8 mouse cellular contexts compared by ENCODE assay signal in genomic region chr13:40729592-40730431, GRCm38 (mm10). TPM values are rescaled to one million over a fixed set of nuclear protein-coding genes. Genes with fewer than 3 reads are reported as not detected.
A peak's percentile ranks its signal among the peaks of the same experiment; 100 is the strongest.
DNase-seq lines count a peak whose midpoint lies in the region; ATAC-seq lines count a peak whose summit lies in the region.

No protein-coding gene starts in this region.

- WGBS in kidney, embryonic 14.5 days, result under 1% methylated on average over 52 of the region's 52 CpGs
- WGBS in hindbrain, embryonic 10.5 days, result under 1% methylated on average over 52 of the region's 52 CpGs
- under 1% methylated on average over 52 of the region's 52 CpGs for WGBS in midbrain, embryonic 15.5 days

- H3K4me1 ChIP-seq in kidney, embryonic 14.5 days (ENCODE audit: control insufficient read depth, insufficient read depth, low read length), result no peaks in the 10 kb centered on the region
- peaks cover 48% of the 10 kb centered on the region for H3K4me1 ChIP-seq in hindbrain, embryonic 10.5 days (replicated peaks)
- H3K4me1 ChIP-seq in midbrain, embryonic 15.5 days, result peaks cover 29% of the 10 kb centered on the region

- peak overlapping the region; percentile 59; the same call in 1 of the 2 replicates for H3K27ac ChIP-seq in kidney, embryonic 14.5 days (ENCODE audit: low read depth, low read length)
- peak overlapping the region; percentile 81 for H3K27ac ChIP-seq in hindbrain, embryonic 10.5 days
- peak overlapping the region; percentile 63 for H3K27ac ChIP-seq in midbrain, embryonic 15.5 days

- peak overlapping the region; percentile 53 for H3K9ac ChIP-seq in kidney, embryonic 14.5 days (ENCODE audit: low read depth, low read length)
- peak overlapping the region; percentile 30 for H3K9ac ChIP-seq in midbrain, embryonic 15.5 days

- peaks cover 73% of the 10 kb centered on the region for H3K27me3 ChIP-seq in kidney, embryonic 14.5 days (ENCODE audit: control insufficient read depth, insufficient read depth, low read length)
- H3K27me3 ChIP-seq in hindbrain, embryonic 10.5 days (ENCODE audit: insufficient read depth, poor library complexity, severe bottlenecking), result peaks cover 96% of the 10 kb centered on the region
- peaks cover 58% of the 10 kb centered on the region for H3K27me3 ChIP-seq in midbrain, embryonic 15.5 days (replicated peaks)

- no peak for ATAC-seq in kidney, embryonic 14.5 days (ENCODE audit: low FRiP score, low TSS enrichment)
- ATAC-seq in midbrain, embryonic 15.5 days (replicated peaks), result no peak
- ATAC-seq in CD4-positive, CD25-positive, alpha-beta regulatory T cell, adult 4 months, result no peak

- H3K9me3 ChIP-seq in kidney, embryonic 14.5 days (ENCODE audit: control insufficient read depth, low read length), result no peaks in the 10 kb centered on the region
- H3K9me3 ChIP-seq in hindbrain, embryonic 10.5 days, result no peaks in the 10 kb centered on the region
- H3K9me3 ChIP-seq in midbrain, embryonic 15.5 days, result no peaks in the 10 kb centered on the region

- DNase-seq in kidney, postnatal 25 days, result no peak
- DNase-seq in ZHBTc4 (ENCODE audit: low read depth, low spot score), result peak; percentile 69
- DNase-seq in hindbrain, embryonic 10.5 days (ENCODE audit: low spot score), result peak; percentile 65
- no peak for DNase-seq in thymus, adult 18-20 months
- DNase-seq in adrenal gland, adult 2 months, result no peak

- H3K36me3 ChIP-seq in kidney, embryonic 14.5 days (ENCODE audit: control insufficient read depth, insufficient read depth, low read length), result no peaks in the 10 kb centered on the region
- no peaks in the 10 kb centered on the region for H3K36me3 ChIP-seq in hindbrain, embryonic 10.5 days
- no peaks in the 10 kb centered on the region for H3K36me3 ChIP-seq in midbrain, embryonic 15.5 days (replicated peaks)

- peak overlapping the region; percentile 38 for H3K4me3 ChIP-seq in kidney, embryonic 14.5 days (ENCODE audit: low read length)
- H3K4me3 ChIP-seq in hindbrain, embryonic 10.5 days, result peak overlapping the region; percentile 60
- H3K4me3 ChIP-seq in midbrain, embryonic 15.5 days, result peak overlapping the region; percentile 43

- H3K4me2 ChIP-seq in kidney, embryonic 14.5 days (replicated peaks; ENCODE audit: low read depth, low read length), result no peak overlapping the region; the same call in 1 of the 2 replicates
- H3K4me2 ChIP-seq in midbrain, embryonic 15.5 days, result peak overlapping the region; percentile 54

RNA-seq across cellular contexts. Expression of gene Tfap2a, which starts 8.4 kb away (rescaled TPM):
- 3.6 and 4.8 TPM in 2 replicates for polyA plus RNA-seq in kidney, embryonic 14.5 days (2014; fragmentation: Nextera tagmentation; extraction: Ambion mirVana)
- polyA plus RNA-seq in hindbrain, embryonic 10.5 days (2016; fragmentation: Nextera tagmentation; extraction: Ambion mirVana), result 6.7 and 13.8 TPM in 2 replicates
- polyA plus RNA-seq in midbrain, embryonic 15.5 days (2015; fragmentation: Nextera tagmentation; extraction: Ambion mirVana), result 4.1 and 5.5 TPM in 2 replicates
- polyA plus RNA-seq in CD4-positive, CD25-positive, alpha-beta regulatory T cell, adult 4 months (2017; shearing (Covaris generic)), result under 1 TPM in 1 of 2 experiments, not detected in 1; 0.20 TPM
- total RNA-seq in adrenal gland, adult 2 months (2021), result under 1 TPM; 0.09 to 0.14 TPM
- 0.09 and 0.16 TPM in 2 replicates for polyA plus RNA-seq in adrenal gland, adult 2 months (2012; rRNA removed)

Comparison
In these comparisons a context has a peak if more than half of its experiments do, and no peak if none do; other contexts are left out.
1. DNase-seq: peak in ZHBTc4 (single experiment) and hindbrain, embryonic 10.5 days (single experiment); none in kidney, postnatal 25 days (0 of 2), thymus, adult 18-20 months (0 of 2) and adrenal gland, adult 2 months (single experiment).
2. Peak in every context shown above with its lines, with median percentiles within 50 percentile points of each other: H3K27ac ChIP-seq and H3K4me3 ChIP-seq.